Mouse (Mus musculus): ENCODE measurements at regions not wholly inside any gene's neighbourhood (a gene's known extent, or its start where the extent isn't known, plus 50 kb on each side); places are given as distances from the start of the nearest gene placed in this dataset.

GRCm38 (mm10) chr15:56956356-56956755 is 521.1 kb downstream of the Slc22a22 start:
- TF ChIP-seq RCOR1 (conservative IDR thresholded peaks at IDR 0.05; ENCODE audit: low read depth, low read length) (no peak), IRF4 (IDR thresholded peaks at IDR 0.05; ENCODE audit: low read depth, low read length) (no peak), ZMIZ1 (IDR thresholded peaks at IDR 0.05; ENCODE audit: low read depth, low read length) (no peak), MAZ (IDR thresholded peaks at IDR 0.05; ENCODE audit: low read depth, low read length) (no peak), JUND (conservative IDR thresholded peaks at IDR 0.05; ENCODE audit: low read depth, low read length) (no peak), SIN3A (IDR thresholded peaks at IDR 0.05; ENCODE audit: low read length) (no peak), NRF1 (IDR thresholded peaks at IDR 0.05; ENCODE audit: low read depth, low read length) (no peak), RAD21 (IDR thresholded peaks at IDR 0.05; ENCODE audit: low read depth, low read length) (no peak), ETS1 (conservative IDR thresholded peaks at IDR 0.05; ENCODE audit: low read depth, low read length) (no peak), UBTF (IDR thresholded peaks at IDR 0.05; ENCODE audit: low read depth, low read length) (no peak), TBP (conservative IDR thresholded peaks at IDR 0.05; ENCODE audit: low read depth, low read length) (no peak), ELF1 (IDR thresholded peaks at IDR 0.05; ENCODE audit: low read depth, low read length) (no peak), JUN (IDR thresholded peaks at IDR 0.05; ENCODE audit: insufficient read depth, low read depth, low read length) (no peak), POLR2A (IDR thresholded peaks at IDR 0.05; ENCODE audit: low read depth, low read length) (no peak), GABPA (IDR thresholded peaks at IDR 0.05; ENCODE audit: insufficient replicate concordance, low read depth, low read length) (no peak), EP300 (IDR thresholded peaks at IDR 0.05; ENCODE audit: low read length) (no peak), TCF12 (IDR thresholded peaks at IDR 0.05; ENCODE audit: low read depth, low read length) (no peak), USF2 (conservative IDR thresholded peaks at IDR 0.05; ENCODE audit: low read depth, low read length) (no peak), ZKSCAN1 (IDR thresholded peaks at IDR 0.05; ENCODE audit: borderline replicate concordance, low read depth, low read length) (no peak)

DNA sequence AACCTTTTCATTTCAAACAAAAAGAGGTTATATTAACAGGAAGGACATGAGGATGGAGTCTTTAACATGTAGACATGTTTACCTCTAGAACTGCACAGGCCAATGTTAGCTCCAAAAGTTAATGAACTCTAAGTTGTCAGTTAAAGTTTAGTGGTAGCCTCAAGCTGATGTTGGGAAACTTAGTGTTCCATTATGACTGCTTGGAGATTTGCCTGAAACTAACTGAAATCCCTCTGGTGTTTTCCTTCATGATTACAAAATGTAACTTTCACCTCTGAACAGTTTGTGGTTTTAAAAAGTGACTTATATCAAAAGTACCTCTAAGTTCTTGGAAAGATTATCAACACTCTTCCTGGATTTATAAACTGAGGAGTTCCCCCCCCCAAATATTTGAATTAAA is 525.2 kb downstream of the Slc22a22 start:
- H3K4me2 ChIP-seq (ENCODE audit: insufficient read depth, low read depth, poor library complexity, severe bottlenecking) = no peak overlapping the region
- H3K27me3 ChIP-seq (replicated peaks) = no peaks in the 10 kb centered on the region
- H3K4me3 ChIP-seq (replicated peaks in 1 of 3; ENCODE audit: low read depth in 2 of 3, low read length in 2 of 3, poor library complexity in 1 of 3) = no peak overlapping the region
- DNase-seq (ENCODE audit: extremely low read depth) = no peak
- H3K9me3 ChIP-seq (replicated peaks; ENCODE audit: low read length) = peaks cover 2% of the 10 kb centered on the region
- H3K36me3 ChIP-seq (replicated peaks in 1 of 2; ENCODE audit: control insufficient read depth in 1 of 2, insufficient read depth in 1 of 2, low read length in 1 of 2) = no peaks in the 10 kb centered on the region
- H3K9ac ChIP-seq (ENCODE audit: insufficient read depth, low read depth) = no peak overlapping the region
- H3K79me2 ChIP-seq (replicated peaks; ENCODE audit: control insufficient read depth, extremely low read depth, insufficient read depth, poor library complexity, severe bottlenecking) = no peaks in the 10 kb centered on the region
- in situ Hi-C loops (cut with MboI; ENCODE audit: low pct_ligation_motif_present, low pct_unique_long_range_greater_than_20kb, low sequenced_read_pairs) = no loop called here
- H3K27ac ChIP-seq (ENCODE audit: insufficient read depth, low read depth) = no peak overlapping the region
- dilution Hi-C loops (cut with MboI; ENCODE audit: extremely low pct_ligation_motif_present, extremely low pct_unique_long_range_greater_than_20kb, low sequenced_read_pairs) = no loop called here
- TF ChIP-seq JUN (IDR thresholded peaks at IDR 0.05; ENCODE audit: insufficient read depth, low read depth, low read length) (no peak), CTCF (conservative IDR thresholded peaks at IDR 0.05 in 1 of 2, IDR thresholded peaks at IDR 0.05 in 1 of 2; ENCODE audit: low read depth in 2 of 2, low read length in 2 of 2) (no peak), RAD21 (IDR thresholded peaks at IDR 0.05; ENCODE audit: low read depth, low read length) (no peak), POLR2A (IDR thresholded peaks at IDR 0.05; ENCODE audit: low read depth, low read length) (no peak), CHD1 (IDR thresholded peaks at IDR 0.05; ENCODE audit: low read depth, low read length) (no peak), MYC (IDR thresholded peaks at IDR 0.05; ENCODE audit: low read depth, low read length) (no peak), E2F4 (IDR thresholded peaks at IDR 0.05; ENCODE audit: insufficient replicate concordance, low read depth, low read length) (no peak), MAZ (IDR thresholded peaks at IDR 0.05; ENCODE audit: low read depth, low read length) (no peak), GABPA (IDR thresholded peaks at IDR 0.05; ENCODE audit: insufficient replicate concordance, low read depth, low read length) (no peak), EP300 (IDR thresholded peaks at IDR 0.05; ENCODE audit: low read length) (no peak), IRF4 (IDR thresholded peaks at IDR 0.05; ENCODE audit: low read depth, low read length) (no peak), ZKSCAN1 (IDR thresholded peaks at IDR 0.05; ENCODE audit: borderline replicate concordance, low read depth, low read length) (no peak)
- H3K4me1 ChIP-seq (ENCODE audit: control insufficient read depth in 1 of 2, insufficient read depth in 2 of 2) = no peaks in the 10 kb centered on the region

More at GRCm38 (mm10) chr15:56956356-56956755, 521.1 kb downstream of the Slc22a22 start:
- no peaks in the 10 kb centered on the region for H3K36me3 ChIP-seq (replicated peaks in 1 of 2; ENCODE audit: control insufficient read depth in 1 of 2, insufficient read depth in 1 of 2, low read length in 1 of 2)
- DNase-seq (ENCODE audit: extremely low read depth) = no peak
- H3K27me3 ChIP-seq (replicated peaks) = no peaks in the 10 kb centered on the region
- no peak overlapping the region for H3K4me3 ChIP-seq (replicated peaks in 1 of 3; ENCODE audit: low read depth in 2 of 3, low read length in 2 of 3, poor library complexity in 1 of 3)
- in situ Hi-C loops (cut with MboI; ENCODE audit: low pct_ligation_motif_present, low pct_unique_long_range_greater_than_20kb, low sequenced_read_pairs) = no loop called here
- no peaks in the 10 kb centered on the region for H3K4me1 ChIP-seq (ENCODE audit: control insufficient read depth in 1 of 2, insufficient read depth in 2 of 2)
- H3K27ac ChIP-seq (ENCODE audit: insufficient read depth, low read depth) = no peak overlapping the region
- dilution Hi-C loops (cut with MboI; ENCODE audit: extremely low pct_ligation_motif_present, extremely low pct_unique_long_range_greater_than_20kb, low sequenced_read_pairs) = no loop called here
- H3K9ac ChIP-seq (ENCODE audit: insufficient read depth, low read depth) = no peak overlapping the region
- H3K4me2 ChIP-seq (ENCODE audit: insufficient read depth, low read depth, poor library complexity, severe bottlenecking) = no peak overlapping the region
- H3K9me3 ChIP-seq (replicated peaks; ENCODE audit: low read length) = peaks cover 2% of the 10 kb centered on the region
- H3K79me2 ChIP-seq (replicated peaks; ENCODE audit: control insufficient read depth, extremely low read depth, insufficient read depth, poor library complexity, severe bottlenecking) = no peaks in the 10 kb centered on the region
